Mouse (Mus musculus): ENCODE measurements around the gene Frmd4a. TPM values are rescaled to one million over a fixed set of nuclear protein-coding genes. Genes with fewer than 3 reads are reported as not detected.

Gene Frmd4a
- polyA plus RNA-seq, 1 experiment from 2014 or later, result 19.3 TPM

- no peak overlapping the region for H3K9ac ChIP-seq (ENCODE audit: low read length)
- no peak for ATAC-seq (replicated peaks; ENCODE audit: extremely low read depth, insufficient read depth, low FRiP score)
- no peak overlapping the region for H3K27ac ChIP-seq (ENCODE audit: low read length)
- peaks cover 4% of the 10 kb centered on the region; the same call in 1 of the 2 replicates for H3K36me3 ChIP-seq (ENCODE audit: control insufficient read depth, insufficient read depth)
- H3K9me3 ChIP-seq (replicated peaks; ENCODE audit: control insufficient read depth, low read length), result no peaks in the 10 kb centered on the region
- no peak overlapping the region for H3K4me3 ChIP-seq (ENCODE audit: low read length)
- no peak overlapping the region for H3K4me2 ChIP-seq (ENCODE audit: low read depth, low read length)
- no peaks in the 10 kb centered on the region for H3K27me3 ChIP-seq (ENCODE audit: control insufficient read depth, insufficient read depth, low read length)
- 65% methylated on average over 9 of the region's 9 CpGs for WGBS
- H3K4me1 ChIP-seq (ENCODE audit: control insufficient read depth, insufficient read depth, low read length), result peaks cover 4% of the 10 kb centered on the region; the same call in 1 of the 2 replicates
Measured at GRCm38 (mm10) chr2:4529254-4529729, 511.8 kb downstream of the Frmd4a start.

GRCm38 (mm10) chr2:4531533-4532197, 514.1 kb downstream of the Frmd4a start:
- 83% methylated on average over 11 of the region's 11 CpGs for WGBS
- H3K9me3 ChIP-seq (replicated peaks; ENCODE audit: control insufficient read depth, low read length), result no peaks in the 10 kb centered on the region

GRCm38 (mm10) chr2:4532198-4532568, 514.7 kb downstream of the Frmd4a start:
- Histone ChIP-seq H3K36me3 (ENCODE audit: control insufficient read depth, insufficient read depth) (peaks cover 18% of the 10 kb centered on the region; the same call in 1 of the 2 replicates), H3K4me3 (ENCODE audit: low read length) (no peak overlapping the region), H3K4me2 (ENCODE audit: low read depth, low read length) (no peak overlapping the region), H3K27ac (ENCODE audit: low read length) (no peak overlapping the region), H3K27me3 (ENCODE audit: control insufficient read depth, insufficient read depth, low read length) (no peaks in the 10 kb centered on the region), H3K9ac (ENCODE audit: low read length) (no peak overlapping the region), H3K4me1 (ENCODE audit: control insufficient read depth, insufficient read depth, low read length) (peaks cover 4% of the 10 kb centered on the region; the same call in 1 of the 2 replicates), H3K9me3 (replicated peaks; ENCODE audit: control insufficient read depth, low read length) (no peaks in the 10 kb centered on the region)
- ATAC-seq (replicated peaks; ENCODE audit: extremely low read depth, insufficient read depth, low FRiP score), result no peak
- WGBS, result 95% methylated on average over 5 of the region's 5 CpGs

More at GRCm38 (mm10) chr2:4531533-4532197, 514.1 kb downstream of the Frmd4a start:
- Histone ChIP-seq H3K9ac (ENCODE audit: low read length) (no peak overlapping the region), H3K4me3 (ENCODE audit: low read length) (no peak overlapping the region), H3K27me3 (ENCODE audit: control insufficient read depth, insufficient read depth, low read length) (no peaks in the 10 kb centered on the region), H3K36me3 (ENCODE audit: control insufficient read depth, insufficient read depth) (peaks cover 18% of the 10 kb centered on the region; the same call in 1 of the 2 replicates), H3K4me2 (ENCODE audit: low read depth, low read length) (no peak overlapping the region), H3K27ac (ENCODE audit: low read length) (no peak overlapping the region), H3K4me1 (ENCODE audit: control insufficient read depth, insufficient read depth, low read length) (peaks cover 4% of the 10 kb centered on the region; the same call in 1 of the 2 replicates)
- no peak; the same call in 1 of the 2 replicates for ATAC-seq (replicated peaks; ENCODE audit: extremely low read depth, insufficient read depth, low FRiP score)

GRCm38 (mm10) chr2:4532945-4533344, 515.4 kb downstream of the Frmd4a start:
- no peaks in the 10 kb centered on the region for H3K9me3 ChIP-seq (replicated peaks; ENCODE audit: control insufficient read depth, low read length)
- H3K27me3 ChIP-seq (ENCODE audit: control insufficient read depth, insufficient read depth, low read length), result no peaks in the 10 kb centered on the region
- peaks cover 21% of the 10 kb centered on the region; the same call in 1 of the 2 replicates for H3K36me3 ChIP-seq (ENCODE audit: control insufficient read depth, insufficient read depth)
- no peak overlapping the region for H3K4me3 ChIP-seq (ENCODE audit: low read length)
- no peak for ATAC-seq (replicated peaks; ENCODE audit: extremely low read depth, insufficient read depth, low FRiP score)
- WGBS, result 89% methylated on average over 6 of the region's 6 CpGs
- H3K4me2 ChIP-seq (ENCODE audit: low read depth, low read length), result no peak overlapping the region
- H3K27ac ChIP-seq (ENCODE audit: low read length), result no peak overlapping the region
- H3K9ac ChIP-seq (ENCODE audit: low read length), result no peak overlapping the region
- peaks cover 4% of the 10 kb centered on the region; the same call in 1 of the 2 replicates for H3K4me1 ChIP-seq (ENCODE audit: control insufficient read depth, insufficient read depth, low read length)

- Histone ChIP-seq H3K4me3 (ENCODE audit: low read length) (no peak overlapping the region), H3K4me2 (ENCODE audit: low read depth, low read length) (no peak overlapping the region), H3K27me3 (ENCODE audit: control insufficient read depth, insufficient read depth, low read length) (no peaks in the 10 kb centered on the region), H3K27ac (ENCODE audit: low read length) (no peak overlapping the region), H3K36me3 (ENCODE audit: control insufficient read depth, insufficient read depth) (peaks cover 24% of the 10 kb centered on the region; the same call in 1 of the 2 replicates), H3K9ac (ENCODE audit: low read length) (no peak overlapping the region), H3K4me1 (ENCODE audit: control insufficient read depth, insufficient read depth, low read length) (no peaks in the 10 kb centered on the region), H3K9me3 (replicated peaks; ENCODE audit: control insufficient read depth, low read length) (no peaks in the 10 kb centered on the region)
- no peak for ATAC-seq (replicated peaks; ENCODE audit: extremely low read depth, insufficient read depth, low FRiP score)
- 85% methylated on average over 9 of the region's 9 CpGs for WGBS
Measured at GRCm38 (mm10) chr2:4535187-4535864, 517.8 kb downstream of the Frmd4a start.

GRCm38 (mm10) chr2:4541330-4541729, 523.8 kb downstream of the Frmd4a start:
- Histone ChIP-seq H3K4me3 (ENCODE audit: low read length) (no peak overlapping the region), H3K27ac (ENCODE audit: low read length) (no peak overlapping the region), H3K9me3 (replicated peaks; ENCODE audit: control insufficient read depth, low read length) (no peaks in the 10 kb centered on the region), H3K4me2 (ENCODE audit: low read depth, low read length) (no peak overlapping the region), H3K36me3 (ENCODE audit: control insufficient read depth, insufficient read depth) (peaks cover 8% of the 10 kb centered on the region; the same call in 1 of the 2 replicates), H3K27me3 (ENCODE audit: control insufficient read depth, insufficient read depth, low read length) (no peaks in the 10 kb centered on the region), H3K4me1 (ENCODE audit: control insufficient read depth, insufficient read depth, low read length) (peaks cover 34% of the 10 kb centered on the region), H3K9ac (ENCODE audit: low read length) (no peak overlapping the region)
- 78% methylated on average over 4 of the region's 4 CpGs for WGBS
- no peak for ATAC-seq (replicated peaks; ENCODE audit: extremely low read depth, insufficient read depth, low FRiP score)

GRCm38 (mm10) chr2:4541844-4542628, 524.5 kb downstream of the Frmd4a start:
- H3K9ac ChIP-seq (ENCODE audit: low read length), result no peak overlapping the region
- H3K27me3 ChIP-seq (ENCODE audit: control insufficient read depth, insufficient read depth, low read length), result no peaks in the 10 kb centered on the region
- peaks cover 5% of the 10 kb centered on the region; the same call in 1 of the 2 replicates for H3K36me3 ChIP-seq (ENCODE audit: control insufficient read depth, insufficient read depth)
- H3K9me3 ChIP-seq (replicated peaks; ENCODE audit: control insufficient read depth, low read length), result no peaks in the 10 kb centered on the region
- no peak overlapping the region for H3K4me2 ChIP-seq (ENCODE audit: low read depth, low read length)
- no peak overlapping the region for H3K4me3 ChIP-seq (ENCODE audit: low read length)
- ATAC-seq (replicated peaks; ENCODE audit: extremely low read depth, insufficient read depth, low FRiP score), result peak; percentile 7; the same call in 1 of the 2 replicates
- peaks cover 34% of the 10 kb centered on the region for H3K4me1 ChIP-seq (ENCODE audit: control insufficient read depth, insufficient read depth, low read length)
- H3K27ac ChIP-seq (ENCODE audit: low read length), result peak overlapping the region; percentile 73; the same call in 1 of the 2 replicates
- 47% methylated on average over 11 of the region's 11 CpGs for WGBS

- ATAC-seq (replicated peaks; ENCODE audit: extremely low read depth, insufficient read depth, low FRiP score), result peak; percentile 50; the same call in 1 of the 2 replicates
- 60% methylated on average over 11 of the region's 11 CpGs for WGBS
- Histone ChIP-seq H3K4me3 (ENCODE audit: low read length) (no peak overlapping the region), H3K27ac (ENCODE audit: low read length) (peak overlapping the region; percentile 73), H3K27me3 (ENCODE audit: control insufficient read depth, insufficient read depth, low read length) (no peaks in the 10 kb centered on the region), H3K4me2 (ENCODE audit: low read depth, low read length) (no peak overlapping the region), H3K4me1 (ENCODE audit: control insufficient read depth, insufficient read depth, low read length) (peaks cover 37% of the 10 kb centered on the region), H3K36me3 (ENCODE audit: control insufficient read depth, insufficient read depth) (peaks cover 3% of the 10 kb centered on the region; the same call in 1 of the 2 replicates), H3K9me3 (replicated peaks; ENCODE audit: control insufficient read depth, low read length) (no peaks in the 10 kb centered on the region), H3K9ac (ENCODE audit: low read length) (no peak overlapping the region)
Measured at GRCm38 (mm10) chr2:4542629-4543416, 525.3 kb downstream of the Frmd4a start.

Measured in heart, embryonic 16.5 days (tissue).